Mouse (Mus musculus) C3H10T1/2 (cell line): ENCODE data around the gene Ahcyl1. TPM values are rescaled to one million over a fixed set of nuclear protein-coding genes. Genes with fewer than 3 reads are reported as not detected.

ENCODE experiments used
- polyA plus RNA-seq, 2 experiments: library from polyadenylated mRNA; unstranded; fragments of >200 nt; fragmentation: generic; extraction: Trizol; gene quantifications; one replicate each; pipeline ENCODE4 v1.2.1; 2012; ENCODE audit warnings: missing spikeins in 2 of 2

The Ahcyl1 gene
- 10 to 100 TPM in 1 of 2 experiments, 1 to 10 TPM in 1; 7.0 to 51.5 TPM for polyA plus RNA-seq

GRCm38 (mm10) chr3:107695948-107696881 lies at the start of gene Ahcyl1:
Gene Ahcyl1, minus strand, starts transcription at chr3:107696560.

GRCm38 (mm10) chr3:107631523-107631958 lies 64.8 kb downstream of the Ahcyl1 start, which contains the start of gene Strip1:
Gene Strip1, minus strand, starts transcription at chr3:107631694.

GRCm38 (mm10) chr3:107630682-107631522 lies 65.5 kb downstream of the Ahcyl1 start, which contains the start of gene Gm10961:
Gene Gm10961, plus strand, starts transcription at chr3:107631322.

Other genes starting within 250 kb of the Ahcyl1 start
- under 1 TPM in 1 of 2 experiments, not detected in 1; 0.02 TPM for gene Kcnc4, start 237.0 kb downstream of the Ahcyl1 start, polyA plus RNA-seq
- not detected for gene Slc6a17, start 178.5 kb downstream of the Ahcyl1 start, polyA plus RNA-seq
- not detected for gene Ubl4b, start 141.5 kb downstream of the Ahcyl1 start, polyA plus RNA-seq
- gene Alx3, start 101.5 kb downstream of the Ahcyl1 start, polyA plus RNA-seq, result under 1 TPM in 1 of 2 experiments, not detected in 1; 0.53 TPM
- not detected for gene Gm10961, start 65.2 kb downstream of the Ahcyl1 start, polyA plus RNA-seq
- gene Strip1, start 64.9 kb downstream of the Ahcyl1 start, polyA plus RNA-seq, result 10 to 100 TPM; 18.6 to 37.2 TPM
- 100 to 1,000 TPM in 1 of 2 experiments, 10 to 100 TPM in 1; 53.3 to 101 TPM for gene Csf1, start 63.9 kb upstream of the Ahcyl1 start, polyA plus RNA-seq
- not detected for gene Eps8l3, start 180.7 kb upstream of the Ahcyl1 start, polyA plus RNA-seq
- gene Gstm5, start 199.3 kb upstream of the Ahcyl1 start, polyA plus RNA-seq, result 100 to 1,000 TPM in 1 of 2 experiments, 10 to 100 TPM in 1; 27.3 to 117 TPM
- gene Gstm7, start 235.3 kb upstream of the Ahcyl1 start, polyA plus RNA-seq, result 1 to 10 TPM in 1 of 2 experiments, under 1 TPM in 1; 0.67 to 4.2 TPM
- gene Gstm6, start 247.2 kb upstream of the Ahcyl1 start, polyA plus RNA-seq, result under 1 TPM; 0.15 to 0.59 TPM